Mouse (Mus musculus) brain, embryonic 18.5 days (tissue): ENCODE data around the gene Cyb5b.

Source experiments
- DNase-seq: peaks from one replicate; pipeline ENCODE4 v3.0.0-alpha.2; 2012; ENCODE audit warnings: low read depth, low spot score

Gene Cyb5b

GRCm38 (mm10) chr8:107221924-107222851, 71.7 kb downstream of the Cyb5b start:
- DNase-seq, result no peak

- no peak for DNase-seq
These were observed 75.7 kb downstream of the Cyb5b start for GRCm38 (mm10) chr8:107226183-107226582.

- DNase-seq, result no peak
These were observed 76.7 kb downstream of the Cyb5b start for GRCm38 (mm10) chr8:107227011-107227626.

- no peak for DNase-seq
These were observed 82.8 kb downstream of the Cyb5b start for GRCm38 (mm10) chr8:107233251-107233650.

- DNase-seq, result no peak
These were observed 83.3 kb downstream of the Cyb5b start for GRCm38 (mm10) chr8:107233718-107234117.
